Mouse (Mus musculus) embryonic fibroblast, embryonic 13.5 days (primary cell): Measurements from ENCODE around the gene Plbd1.

Experiments used
- CTCF ChIP-seq: IDR thresholded peaks from 2 replicates; pipeline ENCODE4 v1.5.1; 2011; ENCODE audit warnings: mild to moderate bottlenecking, control low read depth, low read length, moderate library complexity, borderline replicate concordance; ENCODE audit not compliant: insufficient read depth
- POLR2A ChIP-seq: IDR thresholded peaks from 2 replicates; pipeline ENCODE4 v1.6.1; 2011; ENCODE audit warnings: low read depth, mild to moderate bottlenecking, control low read depth, low read length, moderate library complexity

DNA sequence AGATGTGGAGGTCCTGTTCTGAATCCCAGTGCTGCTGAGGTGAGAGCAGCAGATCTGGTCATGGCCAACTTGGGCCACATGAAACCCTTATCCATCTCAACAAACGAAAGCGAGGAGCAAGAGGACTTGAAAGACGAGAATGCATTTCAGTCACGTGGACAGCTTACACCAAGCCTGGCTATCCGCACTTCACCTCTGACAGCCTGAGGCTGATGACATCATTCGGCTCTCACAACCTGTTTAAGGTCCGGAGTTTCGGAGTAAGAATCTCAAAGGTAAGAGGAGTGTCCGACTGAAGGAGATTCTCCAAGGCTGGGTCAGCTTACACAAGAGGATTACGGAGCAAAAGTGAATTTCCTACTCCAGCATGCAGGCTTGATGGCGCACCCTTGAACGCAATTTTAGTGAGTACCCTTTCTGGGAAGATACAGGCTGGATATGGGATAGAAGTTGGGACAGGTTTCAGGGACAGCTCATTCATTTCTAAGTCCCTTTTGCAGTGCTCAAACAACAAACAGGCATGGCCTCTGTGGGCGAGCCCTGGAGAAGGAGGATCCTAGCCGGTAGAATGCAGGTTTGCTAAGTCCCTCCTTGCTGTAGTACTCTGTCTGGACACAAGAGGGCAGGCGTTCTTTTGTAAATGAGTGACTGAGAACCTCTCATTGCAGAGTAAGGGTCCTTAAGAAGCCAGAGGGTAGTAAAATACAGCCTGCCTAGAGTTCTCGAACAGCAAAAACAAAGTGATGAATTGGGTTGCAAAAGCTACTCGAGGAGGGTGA, 41.2 kb downstream of the Plbd1 start:
- TF ChIP-seq CTCF (peak; percentile 24; the same call in 1 of the 2 replicates), POLR2A (no peak)
